Mouse (Mus musculus) A20 (cell line): ENCODE results near the gene Raet1e.
"Not testable (repeated sequence)": the region's sequence is repeated elsewhere in the genome, so short reads cannot be mapped to it uniquely, and the experiment has no call there.

Source experiments
- DNase-seq: peaks from one replicate; pipeline ENCODE4 v3.0.0-alpha.2; 2011; ENCODE audit warnings: low read depth, low spot score

Gene Raet1e

GRCm38 (mm10) chr10:22158310-22158999 lies at the start of gene Raet1e, which contains the start of gene H60b:
Gene Raet1e (plus strand): TSS chr10:22158569.
Gene H60b (plus strand): TSS chr10:22158586.
- peak; percentile 78 for DNase-seq

- DNase-seq = peak; percentile 47
These were observed 17.6 kb upstream of the Raet1e start for GRCm38 (mm10) chr10:22140665-22141280.

- peak; percentile 95 for DNase-seq
These were observed 16.2 kb upstream of the Raet1e start for GRCm38 (mm10) chr10:22142194-22142593.

- peak; percentile 70 for DNase-seq
These were observed 15.4 kb upstream of the Raet1e start for GRCm38 (mm10) chr10:22142926-22143325.

- DNase-seq = peak; percentile 91
These were observed 9.8 kb upstream of the Raet1e start for GRCm38 (mm10) chr10:22148441-22149072.

- DNase-seq = peak; percentile 91
These were observed 9.2 kb upstream of the Raet1e start, which contains the start of gene E030030I06Rik for GRCm38 (mm10) chr10:22149073-22149690. Gene E030030I06Rik (minus strand): TSS chr10:22149270.

GRCm38 (mm10) chr10:22149691-22150465 lies 8.5 kb upstream of the Raet1e start:
- peak; percentile 82 for DNase-seq

- peak; percentile 45 for DNase-seq
These were observed 7.8 kb upstream of the Raet1e start for GRCm38 (mm10) chr10:22150593-22150992.

GRCm38 (mm10) chr10:22151056-22151862 lies 7.1 kb upstream of the Raet1e start:
- DNase-seq = not testable (repeated sequence)

- peak; percentile 63 for DNase-seq
These were observed 6.3 kb upstream of the Raet1e start for GRCm38 (mm10) chr10:22151863-22152640.

GRCm38 (mm10) chr10:22153147-22153690 lies 5.2 kb upstream of the Raet1e start:
- DNase-seq = not testable (repeated sequence)

GRCm38 (mm10) chr10:22154127-22154526 lies 4.2 kb upstream of the Raet1e start:
- not testable (repeated sequence) for DNase-seq

- DNase-seq = no peak
These were observed 3.2 kb upstream of the Raet1e start for GRCm38 (mm10) chr10:22154871-22155799.

GRCm38 (mm10) chr10:22159131-22159561 lies 777 bp downstream of the Raet1e start:
- DNase-seq = peak; percentile 78

GRCm38 (mm10) chr10:22159581-22160140 lies 1.3 kb downstream of the Raet1e start:
- no peak for DNase-seq

- peak; percentile 16 for DNase-seq
These were observed 4.9 kb downstream of the Raet1e start for GRCm38 (mm10) chr10:22163279-22163678.

- DNase-seq = peak; percentile 53
These were observed 5.6 kb downstream of the Raet1e start for GRCm38 (mm10) chr10:22163705-22164583.
